Mouse (Mus musculus) hindbrain, embryonic 10.5 days (tissue): ENCODE measurements at regions not wholly inside any gene's neighbourhood (a gene's known extent, or its start where the extent isn't known, plus 50 kb on each side); places are given as distances from the start of the nearest gene placed in this dataset.
"Not testable (repeated sequence)": the region's sequence is repeated elsewhere in the genome, so short reads cannot be mapped to it uniquely, and the experiment has no call there.

ENCODE experiments used
- DNase-seq: peaks from one replicate; pipeline ENCODE4 v3.0.0-alpha.2; 2017; ENCODE audit warnings: low spot score
- H3K27ac ChIP-seq: fragments of 300-500 bp; sonication (generic); 2 replicates; pipeline ENCODE4 v1.5.1; 2016; ENCODE audit warnings: mild to moderate bottlenecking, moderate library complexity
- H3K27me3 ChIP-seq: fragments of 300-500 bp; sonication (generic); 2 replicates; pipeline ENCODE4 v1.6.1; 2016; ENCODE audit warnings: mild to moderate bottlenecking; ENCODE audit not compliant: poor library complexity, insufficient read depth, severe bottlenecking
- H3K36me3 ChIP-seq: fragments of 300-500 bp; sonication (generic); 2 replicates; pipeline ENCODE4 v1.6.1; 2016; ENCODE audit warnings: mild to moderate bottlenecking, moderate library complexity
- H3K4me1 ChIP-seq: fragments of 300-500 bp; sonication (generic); replicated peaks from 2 replicates; pipeline ENCODE4 v1.6.1; 2016; ENCODE audit warnings: mild to moderate bottlenecking
- H3K4me3 ChIP-seq: fragments of 300-500 bp; sonication (generic); 2 replicates; pipeline ENCODE4 v1.5.1; 2016; ENCODE audit warnings: mild to moderate bottlenecking, moderate library complexity
- H3K9me3 ChIP-seq: fragments of 300-500 bp; sonication (generic); 2 replicates; pipeline ENCODE4 v1.6.1; 2016; ENCODE audit warnings: mild to moderate bottlenecking, moderate library complexity
- WGBS: fragments of 180-500 bp; shearing (Covaris S2); methylation state at CpG from one replicate; pipeline ENCODE4 v1.1.7; 2016; 5-methylcytosine and 5-hydroxymethylcytosine counted together

- H3K36me3 ChIP-seq, result no peaks in the 10 kb centered on the region
- H3K9me3 ChIP-seq, result no peaks in the 10 kb centered on the region
- H3K4me1 ChIP-seq, result no peaks in the 10 kb centered on the region
- H3K4me3 ChIP-seq, result no peak overlapping the region
- H3K27me3 ChIP-seq, result no peaks in the 10 kb centered on the region
- no peak for DNase-seq
- no peak overlapping the region for H3K27ac ChIP-seq
These were observed 698.5 kb downstream of the Triml1 start for GRCm38 (mm10) chr8:42442786-42443185.

GRCm38 (mm10) chr8:42402632-42403031 lies 738.7 kb downstream of the Triml1 start:
- WGBS, result 73% methylated on average over 2 of the region's 2 CpGs
- no peaks in the 10 kb centered on the region for H3K9me3 ChIP-seq
- H3K27ac ChIP-seq, result no peak overlapping the region
- H3K4me3 ChIP-seq, result no peak overlapping the region
- no peaks in the 10 kb centered on the region for H3K36me3 ChIP-seq
- H3K4me1 ChIP-seq, result no peaks in the 10 kb centered on the region
- no peak for DNase-seq
- H3K27me3 ChIP-seq, result no peaks in the 10 kb centered on the region

GRCm38 (mm10) chr8:42396886-42397285 lies 744.4 kb downstream of the Triml1 start:
- 92% methylated on average over 3 of the region's 3 CpGs for WGBS
- Histone ChIP-seq H3K4me3 (no peak overlapping the region), H3K27me3 (no peaks in the 10 kb centered on the region), H3K27ac (no peak overlapping the region), H3K36me3 (no peaks in the 10 kb centered on the region), H3K9me3 (no peaks in the 10 kb centered on the region), H3K4me1 (no peaks in the 10 kb centered on the region)
- no peak for DNase-seq

GRCm38 (mm10) chr8:42388816-42389215 lies 752.5 kb downstream of the Triml1 start:
- Histone ChIP-seq H3K27me3 (no peaks in the 10 kb centered on the region), H3K4me1 (no peaks in the 10 kb centered on the region), H3K36me3 (no peaks in the 10 kb centered on the region), H3K4me3 (no peak overlapping the region), H3K9me3 (no peaks in the 10 kb centered on the region), H3K27ac (no peak overlapping the region)
- 75% methylated on average over 3 of the region's 3 CpGs for WGBS
- no peak for DNase-seq

GRCm38 (mm10) chr8:42348073-42348603 lies 793.1 kb downstream of the Triml1 start:
- Histone ChIP-seq H3K4me3 (no peak overlapping the region), H3K27ac (no peak overlapping the region), H3K27me3 (no peaks in the 10 kb centered on the region), H3K36me3 (no peaks in the 10 kb centered on the region), H3K4me1 (no peaks in the 10 kb centered on the region), H3K9me3 (0 out of 2 replicates have a peak, but pooled peaks cover 4% of the 10 kb centered on the region)
- whole genome bisulfite sequencing, result 70% methylated on average over 3 of the region's 3 CpGs
- no peak for DNase-seq

- no peaks in the 10 kb centered on the region for H3K36me3 ChIP-seq
- no peaks in the 10 kb centered on the region for H3K27me3 ChIP-seq
- H3K4me3 ChIP-seq, result no peak overlapping the region
- no peak overlapping the region for H3K27ac ChIP-seq
- WGBS, result 85% methylated on average over 9 of the region's 9 CpGs
- H3K9me3 ChIP-seq, result no peaks in the 10 kb centered on the region
- no peak for DNase-seq
- H3K4me1 ChIP-seq, result no peaks in the 10 kb centered on the region
These were observed 806.6 kb downstream of the Triml1 start for GRCm38 (mm10) chr8:42334708-42335107.

- no peaks in the 10 kb centered on the region for H3K4me1 ChIP-seq
- DNase-seq, result no peak
- 88% methylated on average over 4 of the region's 4 CpGs for WGBS
- H3K27ac ChIP-seq, result no peak overlapping the region
- H3K4me3 ChIP-seq, result no peak overlapping the region
- H3K27me3 ChIP-seq, result no peaks in the 10 kb centered on the region
- H3K9me3 ChIP-seq, result no peaks in the 10 kb centered on the region
- H3K36me3 ChIP-seq, result no peaks in the 10 kb centered on the region
These were observed 816.6 kb downstream of the Triml1 start for GRCm38 (mm10) chr8:42324663-42325062.

GRCm38 (mm10) chr8:42322862-42323261 lies 818.4 kb downstream of the Triml1 start:
- Histone ChIP-seq H3K36me3 (no peaks in the 10 kb centered on the region), H3K27ac (no peak overlapping the region), H3K4me3 (no peak overlapping the region), H3K27me3 (no peaks in the 10 kb centered on the region), H3K9me3 (no peaks in the 10 kb centered on the region), H3K4me1 (no peaks in the 10 kb centered on the region)
- DNase-seq, result no peak

- no peaks in the 10 kb centered on the region for H3K36me3 ChIP-seq
- no peak for DNase-seq
- H3K27me3 ChIP-seq, result no peaks in the 10 kb centered on the region
- H3K4me1 ChIP-seq, result no peaks in the 10 kb centered on the region
- no peaks in the 10 kb centered on the region for H3K9me3 ChIP-seq
- no peak overlapping the region for H3K4me3 ChIP-seq
- WGBS, result 88% methylated on average over 1 of the region's 1 CpGs
- H3K27ac ChIP-seq, result no peak overlapping the region
These were observed 830.2 kb downstream of the Triml1 start for GRCm38 (mm10) chr8:42311060-42311459.

GRCm38 (mm10) chr8:42291392-42291791 lies 849.9 kb downstream of the Triml1 start:
- H3K27me3 ChIP-seq, result no peaks in the 10 kb centered on the region
- no peak for DNase-seq
- H3K27ac ChIP-seq, result no peak overlapping the region
- H3K4me1 ChIP-seq, result no peaks in the 10 kb centered on the region
- H3K4me3 ChIP-seq, result no peak overlapping the region
- no peaks in the 10 kb centered on the region for H3K36me3 ChIP-seq
- no peaks in the 10 kb centered on the region for H3K9me3 ChIP-seq

GRCm38 (mm10) chr8:42282011-42282410 lies 859.3 kb downstream of the Triml1 start:
- no peak overlapping the region for H3K4me3 ChIP-seq
- no peaks in the 10 kb centered on the region for H3K36me3 ChIP-seq
- H3K9me3 ChIP-seq, result no peaks in the 10 kb centered on the region
- H3K27me3 ChIP-seq, result no peaks in the 10 kb centered on the region
- 95% methylated on average over 2 of the region's 2 CpGs for WGBS
- no peaks in the 10 kb centered on the region for H3K4me1 ChIP-seq
- no peak for DNase-seq
- no peak overlapping the region for H3K27ac ChIP-seq

- Histone ChIP-seq H3K4me1 (no peaks in the 10 kb centered on the region), H3K9me3 (no peaks in the 10 kb centered on the region), H3K27ac (no peak overlapping the region), H3K27me3 (no peaks in the 10 kb centered on the region), H3K4me3 (no peak overlapping the region), H3K36me3 (no peaks in the 10 kb centered on the region)
- no peak for DNase-seq
- 96% methylated on average over 1 of the region's 1 CpGs for WGBS
These were observed 836.5 kb upstream of the Frg1 start for GRCm38 (mm10) chr8:42253358-42253757.

- not testable (repeated sequence) for DNase-seq, H3K4me1 ChIP-seq
- 93% methylated on average over 1 of the region's 1 CpGs for WGBS
These were observed 825.4 kb upstream of the Frg1 start for GRCm38 (mm10) chr8:42242321-42242720.

GRCm38 (mm10) chr8:42219857-42220600 lies 803.2 kb upstream of the Frg1 start:
- Histone ChIP-seq H3K4me1 (no peaks in the 10 kb centered on the region), H3K27me3 (no peaks in the 10 kb centered on the region), H3K9me3 (no peaks in the 10 kb centered on the region), H3K36me3 (no peaks in the 10 kb centered on the region), H3K4me3 (no peak overlapping the region), H3K27ac (no peak overlapping the region)
- DNase-seq, result no peak
- WGBS, result 82% methylated on average over 2 of the region's 2 CpGs

More at GRCm38 (mm10) chr8:42242321-42242720, 825.4 kb upstream of the Frg1 start:
- not testable (repeated sequence) for H3K4me3 ChIP-seq, H3K36me3 ChIP-seq, H3K27ac ChIP-seq, H3K27me3 ChIP-seq, H3K9me3 ChIP-seq
